Mouse (Mus musculus) small intestine, adult 2 months (tissue): ENCODE measurements around the gene Tmco4.

Experiments used
- CTCF ChIP-seq: fragments of 200-500 bp; IDR thresholded peaks from 2 replicates; pipeline ENCODE4 v1.5.1; 2012; ENCODE audit warnings: low read depth, mild to moderate bottlenecking, control low read depth, inconsistent platforms, low read length, moderate library complexity, mixed read lengths; ENCODE audit not compliant: insufficient replicate concordance, insufficient read length; ENCODE audit errors: extremely low read depth
- POLR2A ChIP-seq: fragments of 200-500 bp; IDR thresholded peaks from 2 replicates; pipeline ENCODE4 v1.6.1; 2012; ENCODE audit warnings: low read depth, mild to moderate bottlenecking, control low read depth, inconsistent platforms, low read length, moderate library complexity

- TF ChIP-seq POLR2A (no peak), CTCF (peak; percentile 31; the same call in 1 of the 2 replicates)
Observed at GRCm38 (mm10) chr4:138939481-138939880, 33.2 kb upstream of the Tmco4 start.
